Mouse (Mus musculus) adipocyte (in vitro differentiated cells): Measurements from ENCODE around the gene Cand2.

Experiments
- DNase-seq: peaks from one replicate; pipeline ENCODE4 v3.0.0-alpha.2; 2016; ENCODE audit warnings: low spot score

The Cand2 gene

DNA sequence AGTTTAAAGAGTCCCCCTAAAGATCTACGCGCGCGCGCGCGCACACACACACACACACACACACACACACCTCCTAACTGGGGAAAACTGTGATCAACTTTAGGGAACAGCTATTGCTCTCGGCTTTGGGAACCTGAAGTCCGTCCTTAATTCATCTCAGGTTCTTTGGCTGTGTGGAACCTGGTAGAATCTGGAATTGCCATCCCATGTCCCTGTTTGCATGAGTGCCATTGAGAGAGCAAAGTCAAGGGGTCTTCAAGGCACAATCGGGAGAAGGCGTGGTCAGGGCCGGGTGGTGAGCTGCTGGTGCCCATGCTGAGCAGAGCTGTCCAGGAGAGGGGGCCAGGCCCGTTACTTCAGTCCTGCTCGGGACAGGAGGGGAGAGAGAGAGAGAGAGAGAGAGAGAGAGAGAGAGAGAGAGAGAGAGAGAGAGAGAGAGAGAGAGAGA lies 348 bp upstream of the Cand2 start:
- DNase-seq = peak; percentile 29

GRCm38 (mm10) chr6:115775838-115776237 lies 1.5 kb downstream of the Cand2 start:
- no peak for DNase-seq

GRCm38 (mm10) chr6:115776363-115776762 lies 2.0 kb downstream of the Cand2 start:
- DNase-seq = no peak

GRCm38 (mm10) chr6:115782781-115783180 lies 8.4 kb downstream of the Cand2 start:
- no peak for DNase-seq

GRCm38 (mm10) chr6:115791016-115791415 lies 16.7 kb downstream of the Cand2 start:
- DNase-seq = no peak

DNA sequence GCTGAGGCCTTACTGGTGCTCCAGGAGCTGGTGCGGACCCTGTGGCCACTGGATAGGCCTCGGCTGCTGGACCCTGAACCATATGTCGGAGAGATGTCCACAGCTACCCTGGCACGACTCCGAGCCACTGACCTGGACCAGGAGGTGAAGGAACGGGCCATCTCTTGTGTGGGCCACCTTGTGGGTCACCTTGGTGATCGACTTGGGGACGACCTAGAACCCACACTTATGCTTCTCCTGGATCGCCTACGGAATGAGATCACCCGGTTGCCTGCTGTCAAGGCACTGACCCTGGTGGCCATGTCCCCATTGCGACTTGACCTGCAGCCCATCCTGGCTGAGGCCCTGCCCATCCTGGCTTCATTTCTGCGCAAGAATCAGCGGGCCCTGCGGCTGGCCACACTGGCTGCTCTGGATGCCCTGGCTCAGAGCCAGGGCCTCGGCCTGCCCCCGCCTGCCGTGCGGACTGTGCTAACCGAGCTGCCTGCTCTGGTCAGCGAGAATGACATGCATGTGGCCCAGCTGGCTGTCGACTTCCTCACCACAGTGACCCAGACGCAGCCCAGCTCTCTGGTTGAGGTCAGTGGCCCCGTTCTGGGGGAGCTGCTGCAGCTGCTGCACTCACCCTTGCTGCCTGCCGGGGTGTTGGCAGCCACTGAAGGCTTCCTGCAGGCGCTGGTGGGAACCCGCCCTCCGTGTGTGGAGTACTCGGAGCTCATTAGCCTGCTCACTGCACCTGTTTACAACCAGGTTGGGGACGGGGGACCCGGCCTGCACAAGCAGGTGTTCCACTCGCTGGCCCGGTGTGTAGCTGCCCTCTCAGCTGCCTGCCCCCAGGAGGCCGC lies 17.7 kb downstream of the Cand2 start:
- DNase-seq = no peak

DNA sequence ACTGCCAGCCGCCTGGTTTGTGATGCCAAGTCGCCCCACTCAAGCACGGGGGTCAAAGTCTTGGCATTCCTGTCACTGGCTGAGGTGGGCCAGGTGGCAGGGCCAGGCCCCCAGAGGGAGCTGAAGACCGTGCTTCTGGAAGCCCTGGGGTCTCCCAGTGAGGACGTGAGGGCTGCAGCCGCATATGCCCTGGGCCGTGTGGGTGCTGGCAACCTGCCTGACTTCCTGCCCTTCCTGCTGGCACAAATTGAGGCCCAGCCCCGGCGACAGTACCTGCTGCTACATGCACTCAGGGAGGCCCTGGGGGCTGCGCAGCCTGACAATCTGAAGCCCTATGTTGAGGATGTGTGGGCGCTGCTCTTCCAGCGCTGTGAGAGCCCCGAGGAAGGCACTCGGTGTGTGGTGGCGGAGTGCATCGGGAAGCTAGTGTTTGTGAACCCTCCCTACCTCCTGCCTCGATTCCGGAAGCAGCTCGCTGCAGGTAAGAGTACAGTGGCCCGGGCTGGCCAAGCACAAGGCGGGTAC lies 18.4 kb downstream of the Cand2 start:
- DNase-seq = no peak

GRCm38 (mm10) chr6:115801811-115802210 lies 27.5 kb downstream of the Cand2 start:
- DNase-seq = no peak

- peak; percentile 91 for DNase-seq
These were observed 29.4 kb downstream of the Cand2 start for GRCm38 (mm10) chr6:115803541-115804382.

- no peak for DNase-seq
These were observed 30.3 kb downstream of the Cand2 start for GRCm38 (mm10) chr6:115804432-115805192.

DNA sequence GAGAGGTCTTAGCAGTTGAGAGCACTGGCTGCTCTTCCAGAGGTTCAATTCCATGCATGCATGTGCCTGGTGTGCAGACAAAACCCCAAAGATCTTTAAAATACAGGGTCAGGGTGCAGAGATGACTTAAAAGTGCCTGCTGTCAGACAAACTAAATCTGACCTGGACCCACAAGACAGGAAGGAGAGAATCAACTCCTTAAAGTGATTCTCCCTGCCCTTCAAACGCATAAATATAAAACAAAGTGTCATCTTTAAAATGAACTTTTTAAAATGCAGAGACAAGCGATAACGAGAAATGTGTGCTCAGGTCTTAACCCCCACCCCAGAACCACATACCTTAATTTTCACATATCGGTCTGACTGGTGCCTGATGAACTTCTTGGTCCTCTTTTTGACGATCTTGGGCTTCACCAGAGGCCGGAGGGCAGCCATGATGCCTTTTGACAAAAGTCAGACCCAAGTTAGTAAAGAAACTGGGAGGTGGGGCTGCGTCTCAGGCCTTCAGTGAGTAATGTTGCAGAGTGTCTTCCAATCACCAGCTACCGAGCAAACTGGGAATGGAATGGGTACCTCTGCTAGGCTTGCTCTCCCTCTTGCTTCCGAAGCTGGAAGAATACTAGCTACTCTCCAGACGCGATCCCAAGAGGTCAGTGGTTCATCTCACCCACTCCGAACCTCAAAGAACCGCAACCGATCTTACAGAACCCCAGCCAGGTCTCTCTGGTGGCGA lies 33.3 kb downstream of the Cand2 start:
- peak; percentile 53 for DNase-seq

DNA sequence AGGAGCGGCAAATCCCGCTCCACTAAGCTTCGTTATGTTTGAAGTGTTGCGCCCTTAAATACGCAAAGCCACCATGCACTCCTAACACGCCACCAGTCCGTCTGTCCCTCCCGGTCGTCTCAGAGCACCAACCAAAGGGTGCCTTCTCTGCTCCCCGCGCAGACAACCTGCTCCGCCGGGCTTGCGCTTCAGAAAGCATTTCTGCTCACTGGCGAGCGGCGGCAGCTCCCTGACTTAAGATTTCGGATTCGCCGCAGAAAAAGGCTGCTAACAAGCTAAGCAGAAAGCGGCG lies 33.8 kb downstream of the Cand2 start:
- peak; percentile 59 for DNase-seq

DNA sequence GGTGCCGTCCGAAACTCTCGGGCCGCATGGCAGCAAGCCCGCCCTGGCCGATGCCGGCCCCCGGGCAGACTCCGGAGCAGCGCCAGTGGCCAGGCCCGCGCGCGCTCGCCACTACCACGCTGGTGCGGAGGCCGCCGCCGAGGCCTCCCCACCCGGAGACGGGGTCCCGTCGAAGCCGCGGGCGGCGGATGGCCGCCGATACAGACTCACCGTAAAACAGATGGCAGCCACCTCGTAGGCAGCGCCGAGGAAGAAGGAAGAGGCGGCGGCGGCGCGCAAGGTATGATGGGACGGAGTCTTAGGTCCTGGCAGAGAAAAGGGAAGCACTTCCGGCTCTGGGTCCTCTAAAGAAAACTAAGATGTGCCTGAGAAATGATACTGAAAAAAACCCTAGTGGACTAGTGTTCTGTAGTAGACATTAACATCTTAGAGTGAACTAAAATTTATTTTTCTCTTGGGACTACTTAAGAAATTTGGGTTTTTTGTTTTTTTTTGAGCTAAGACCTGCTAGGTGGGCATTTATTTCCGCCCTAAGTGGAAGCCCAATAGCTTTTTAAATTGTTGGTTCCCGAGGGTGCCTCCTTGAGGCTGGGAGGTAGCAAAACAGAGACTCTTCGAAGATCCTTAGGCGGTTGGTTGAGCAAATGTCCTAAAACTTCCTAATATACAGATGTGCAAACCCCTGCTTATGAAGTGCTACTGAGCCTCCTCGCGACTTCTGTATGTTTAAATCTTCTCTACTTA lies 34.3 kb downstream of the Cand2 start, which contains the start of gene Rpl32:
Gene Rpl32 (minus strand): TSS at position 260 of the 744 bp plus-strand sequence.
- peak; percentile 96 for DNase-seq

- no peak for DNase-seq
These were observed 37.3 kb downstream of the Cand2 start for GRCm38 (mm10) chr6:115811606-115812005.

DNA sequence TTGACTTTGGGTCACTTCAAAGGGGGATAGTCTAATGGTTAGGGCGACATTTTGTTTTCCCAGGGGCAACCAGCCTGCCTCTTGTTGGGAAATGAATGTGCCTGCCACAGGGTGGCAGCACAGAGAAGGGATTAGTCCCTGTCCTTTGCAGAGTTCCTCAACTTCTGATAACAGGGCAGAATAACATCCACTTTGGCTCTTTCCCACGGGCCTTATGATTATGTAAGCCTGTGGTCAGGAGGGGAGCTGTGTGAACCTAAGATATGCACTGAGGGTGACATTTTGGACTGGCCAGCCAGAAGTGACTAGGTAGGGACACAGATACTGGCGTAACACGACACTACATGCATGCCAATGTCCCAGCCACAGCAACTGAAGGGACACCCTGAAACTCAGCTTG lies 39.8 kb downstream of the Cand2 start:
- DNase-seq = peak; percentile 95

GRCm38 (mm10) chr6:115815041-115815440 lies 40.7 kb downstream of the Cand2 start:
- DNase-seq = peak; percentile 59

- DNase-seq = peak; percentile 40
These were observed 43.8 kb downstream of the Cand2 start for GRCm38 (mm10) chr6:115818129-115818528.

DNA sequence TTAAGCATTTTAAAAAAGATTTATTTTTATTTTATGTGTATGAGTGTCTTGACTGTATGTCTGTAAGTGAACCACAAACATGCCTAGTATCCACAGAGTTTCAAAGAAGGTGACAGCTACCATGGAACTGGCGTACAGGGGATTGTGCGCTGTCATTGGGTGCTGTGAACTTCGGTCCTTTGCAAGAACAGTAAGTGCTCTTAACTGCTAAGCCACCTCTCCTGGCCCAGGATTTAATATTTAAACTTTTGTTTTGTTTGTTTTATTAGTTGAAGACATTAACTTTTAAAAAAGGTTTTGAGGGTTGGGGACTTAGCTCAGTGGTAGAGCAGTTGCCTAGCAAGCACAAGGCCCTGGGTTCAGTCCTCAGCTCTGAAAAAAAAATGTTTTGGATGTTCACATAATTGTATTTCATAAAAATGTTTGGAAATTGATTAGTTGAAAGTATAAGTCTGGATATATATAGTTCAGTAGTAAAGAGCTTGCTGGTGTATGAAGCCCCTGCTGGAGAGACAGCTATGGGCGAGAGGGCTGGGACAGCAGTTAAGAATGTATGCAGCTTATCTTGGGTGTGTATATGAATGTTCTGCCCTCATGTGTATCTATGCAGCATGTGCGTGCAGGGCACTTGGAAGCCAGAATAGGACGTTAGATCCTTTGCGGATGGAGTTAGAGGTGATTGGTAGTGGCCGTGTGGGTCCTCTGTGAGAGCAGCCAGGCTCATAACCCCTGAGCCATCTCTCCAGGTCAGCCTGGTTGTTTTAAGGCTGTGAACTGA lies 47.1 kb downstream of the Cand2 start:
- DNase-seq = no peak

- peak; percentile 85 for DNase-seq
These were observed 49.6 kb downstream of the Cand2 start for GRCm38 (mm10) chr6:115823850-115824464.
